Mouse (Mus musculus): ENCODE data around the gene Svbp.

Gene Svbp

DNA sequence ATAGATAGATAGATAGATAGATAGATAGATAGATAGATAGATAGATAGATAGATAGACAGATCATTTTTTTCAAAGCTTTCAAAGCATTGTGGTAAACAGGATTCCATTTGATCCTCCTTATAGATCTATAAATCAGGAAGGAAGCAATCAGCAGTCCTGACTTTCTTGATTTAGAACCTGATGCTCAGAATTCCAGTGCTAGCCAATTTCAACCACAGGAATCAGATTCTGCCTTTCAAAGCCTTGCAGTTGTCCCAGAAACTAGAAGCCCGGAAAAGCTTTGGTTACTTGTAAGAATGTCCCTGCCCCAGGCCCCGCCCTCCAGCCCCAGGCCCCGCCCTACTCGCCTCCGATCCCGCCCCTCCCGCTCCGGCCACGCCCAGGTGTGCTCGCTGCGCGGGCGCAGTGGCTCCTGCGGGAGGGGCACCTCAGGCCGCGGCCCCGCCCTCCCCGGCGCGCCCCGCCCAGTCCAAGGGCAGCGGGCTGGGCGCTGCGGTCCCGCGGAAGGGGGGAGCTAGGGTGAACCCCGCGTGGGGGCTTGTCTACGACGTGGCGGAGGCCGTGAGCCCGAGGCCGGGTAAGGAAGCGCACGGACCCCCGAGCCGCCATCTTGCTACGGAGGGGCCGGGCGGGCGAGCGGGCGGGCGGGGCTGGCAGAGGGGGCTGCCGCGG is at the start of gene Svbp:
Svbp (plus strand) TSS at position 398 of the 673 bp plus-strand sequence.
- peak; percentile 79 for DNase-seq (ENCODE audit: low read depth, low spot score)

DNA sequence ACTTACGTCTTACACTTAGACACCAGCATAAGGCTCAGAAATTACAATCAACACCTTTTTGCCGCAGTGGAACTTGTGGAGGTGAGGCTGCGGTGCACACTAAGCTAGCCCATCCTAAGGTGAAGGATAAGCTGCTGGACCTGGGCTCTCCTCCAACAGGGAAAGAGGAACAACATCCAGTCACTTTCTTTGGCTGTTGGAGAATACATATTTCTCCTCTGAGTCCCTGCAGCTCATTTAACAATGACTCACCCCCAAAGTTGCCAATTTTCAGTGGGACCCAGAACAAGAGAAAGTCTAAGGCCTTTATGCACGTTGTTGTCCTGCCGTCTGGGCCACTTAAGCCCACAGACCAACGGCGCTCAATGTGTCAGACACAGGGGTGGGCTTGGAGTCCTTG is 48.3 kb upstream of the Svbp start:
- DNase-seq (ENCODE audit: low read depth, low spot score), result no peak

DNA sequence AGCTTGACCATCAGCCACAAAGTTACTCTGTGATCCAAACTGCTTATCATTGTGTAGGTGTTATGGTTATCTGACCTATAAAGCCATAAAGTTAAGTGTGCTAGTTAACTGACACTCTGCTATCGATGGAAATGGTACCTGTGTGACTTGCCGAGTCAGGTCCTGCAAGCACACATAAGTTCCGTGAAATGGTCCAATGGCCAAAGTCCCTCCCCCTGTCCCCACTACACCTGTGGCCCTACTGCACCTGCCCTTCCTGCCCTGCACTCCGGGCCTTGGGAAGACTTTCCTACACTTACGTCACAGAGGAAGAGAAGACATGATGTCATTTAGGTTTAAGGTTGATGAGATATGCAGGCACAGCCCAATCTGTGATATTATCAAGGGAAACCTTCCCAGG is 47.8 kb upstream of the Svbp start:
- no peak for DNase-seq (ENCODE audit: low read depth, low spot score)

DNA sequence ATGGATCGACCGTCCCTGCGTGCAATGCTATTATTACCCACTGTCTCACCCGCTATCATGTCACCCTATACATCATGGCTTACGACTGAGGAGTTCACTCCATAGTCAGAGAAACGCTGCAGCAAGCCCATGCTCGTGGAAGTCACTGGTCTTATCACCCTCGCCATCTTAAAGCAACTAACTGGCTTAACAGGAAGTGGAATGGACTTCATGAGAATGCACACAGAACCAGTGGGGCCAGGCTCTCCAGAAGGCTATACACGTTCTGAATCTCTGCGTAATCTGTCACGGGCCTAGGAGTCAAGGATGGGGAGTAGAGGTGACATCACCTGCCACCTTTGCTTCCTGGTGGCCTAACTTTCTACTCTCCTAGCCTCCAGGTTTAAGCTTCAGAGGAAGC is 46.4 kb upstream of the Svbp start:
- DNase-seq (ENCODE audit: low read depth, low spot score), result no peak

DNA sequence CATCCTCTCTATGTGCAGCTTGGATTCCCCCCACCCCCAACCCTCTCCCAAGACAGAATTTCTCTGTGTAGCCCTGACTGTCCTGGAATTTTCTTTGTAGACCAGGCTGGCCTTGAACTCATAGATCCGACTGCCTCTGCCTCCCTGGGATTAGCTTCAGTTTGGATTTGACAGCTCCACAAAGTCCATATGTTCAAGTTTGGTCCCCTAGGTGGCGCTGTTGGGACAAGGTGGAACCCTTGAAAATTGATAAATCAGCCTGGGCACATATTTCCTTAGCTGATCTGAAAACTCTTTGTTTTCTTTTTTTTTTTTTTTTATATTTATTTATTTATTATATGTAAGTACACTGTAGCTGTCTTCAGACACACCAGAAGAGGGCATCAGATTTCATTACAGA is 37.9 kb upstream of the Svbp start:
- peak; percentile 46 for DNase-seq (ENCODE audit: low read depth, low spot score)

DNA sequence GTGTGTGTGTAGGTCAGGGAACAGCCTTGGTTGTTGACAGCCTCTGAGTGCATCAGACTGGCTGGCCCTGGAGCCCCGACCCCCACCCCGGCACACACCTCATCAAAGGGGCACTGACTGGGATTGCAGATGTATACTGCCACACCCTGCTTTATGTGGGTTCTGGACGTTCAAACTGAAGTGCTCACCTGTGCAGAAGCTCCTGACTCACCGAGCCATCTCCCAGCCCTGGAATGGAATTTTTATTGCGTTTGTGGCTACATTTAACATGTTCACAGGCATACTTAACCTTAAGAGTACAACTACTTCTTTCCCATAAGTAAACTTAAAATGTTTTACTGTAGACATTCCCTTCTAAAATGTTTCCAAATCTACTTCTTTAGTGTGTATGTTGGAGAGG is 37.2 kb upstream of the Svbp start:
- DNase-seq (ENCODE audit: low read depth, low spot score), result no peak

DNA sequence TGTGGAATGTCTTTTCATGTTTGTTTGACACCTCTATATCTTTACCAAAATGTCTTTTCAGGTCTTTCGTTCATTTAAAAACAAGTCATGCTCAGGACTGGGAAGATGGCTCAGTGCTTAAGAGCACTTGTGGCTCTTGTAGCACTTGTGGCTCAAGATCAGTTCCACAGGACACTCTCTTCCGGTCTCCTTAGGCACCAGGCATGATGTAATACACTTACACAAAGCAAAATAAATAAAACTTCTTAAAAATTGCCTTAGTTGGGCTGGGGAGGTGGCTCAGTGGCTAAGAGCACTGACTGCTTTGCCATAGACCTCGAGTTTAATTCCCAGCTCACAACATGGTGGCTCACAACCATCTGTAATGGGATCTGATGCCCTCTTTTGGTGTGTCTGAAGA is 33.7 kb upstream of the Svbp start:
- DNase-seq (ENCODE audit: low read depth, low spot score), result no peak

DNA sequence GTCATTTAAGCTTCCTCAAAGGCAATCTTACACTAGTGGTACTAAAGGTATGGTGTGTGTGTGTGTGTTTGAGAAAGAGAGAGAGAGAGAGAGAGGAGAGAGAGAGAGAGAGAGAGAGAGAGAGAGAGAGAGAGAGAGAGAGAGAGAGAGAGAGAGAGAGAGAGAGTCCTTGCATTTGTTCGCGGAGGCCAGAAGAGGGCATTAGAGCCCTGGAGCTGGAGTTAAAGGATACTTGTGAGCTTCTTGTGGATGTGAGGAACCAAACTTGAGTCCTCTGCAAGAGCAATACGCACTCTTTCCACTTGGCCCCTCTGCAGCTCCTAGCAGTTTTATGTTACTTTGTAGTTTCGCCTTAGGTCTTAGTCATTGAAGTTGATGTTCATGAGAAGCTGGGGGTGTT is 32.1 kb upstream of the Svbp start:
- DNase-seq (ENCODE audit: low read depth, low spot score), result no peak

DNA sequence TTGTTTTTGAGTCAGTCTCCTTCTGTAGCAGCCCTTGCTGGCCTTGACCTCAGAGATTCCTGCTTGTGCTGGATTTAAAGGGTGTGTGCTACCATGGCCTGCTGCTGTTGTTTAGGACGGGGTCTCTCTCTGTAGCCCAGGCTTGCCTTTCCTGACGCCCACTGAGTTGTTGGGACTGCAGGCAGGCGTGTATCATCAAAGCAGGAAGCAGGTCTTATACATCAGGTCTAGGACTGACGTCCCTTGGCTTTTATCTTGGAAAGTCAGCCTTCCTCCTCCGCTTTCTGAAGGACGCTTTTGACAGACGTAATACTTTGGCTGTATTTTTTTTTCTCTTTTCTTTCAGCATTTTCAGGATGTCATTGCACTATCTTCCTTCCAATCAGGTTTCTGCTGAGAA is 29.2 kb upstream of the Svbp start:
- DNase-seq (ENCODE audit: low read depth, low spot score), result no peak

DNA sequence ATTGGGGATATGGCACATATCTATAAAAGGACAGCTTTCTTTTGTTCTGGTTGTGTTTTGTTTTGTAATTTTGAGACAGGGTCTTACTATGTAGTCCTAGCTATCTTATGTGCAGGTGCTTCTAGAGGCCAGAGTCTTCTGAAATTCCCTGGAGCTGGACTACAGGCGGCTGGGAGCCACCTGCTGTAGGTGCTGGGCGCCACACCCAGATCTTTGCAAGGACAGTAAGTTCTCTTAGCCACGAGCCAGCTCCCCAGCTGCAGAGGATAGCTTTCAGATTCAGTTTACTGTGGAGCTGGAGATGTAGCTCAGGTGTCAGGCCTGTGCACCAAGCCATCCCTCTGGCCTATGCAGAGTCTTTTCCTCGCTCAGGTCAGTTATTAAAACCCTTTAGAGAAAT is 28.0 kb upstream of the Svbp start:
- no peak for DNase-seq (ENCODE audit: low read depth, low spot score)

DNA sequence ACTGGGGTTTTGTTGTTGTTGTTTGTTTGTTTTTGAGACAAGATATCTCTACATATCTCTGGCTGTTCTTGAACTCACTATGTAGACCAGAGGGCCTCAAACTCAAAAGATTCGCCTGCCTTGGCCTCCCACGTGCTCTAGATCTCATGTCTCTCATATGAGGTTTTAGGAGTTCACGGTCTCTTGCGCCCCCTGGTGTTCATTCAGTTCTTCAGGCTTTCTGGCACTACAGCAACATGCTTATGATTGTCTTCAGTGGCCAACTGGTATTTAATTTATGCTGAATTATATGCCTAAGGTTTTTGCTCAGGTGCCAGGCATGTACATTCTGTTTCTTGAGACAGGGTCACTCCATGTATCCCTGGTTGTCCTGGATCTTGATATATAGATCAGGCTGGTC is 27.4 kb upstream of the Svbp start:
- DNase-seq (ENCODE audit: low read depth, low spot score), result peak; percentile 77

DNA sequence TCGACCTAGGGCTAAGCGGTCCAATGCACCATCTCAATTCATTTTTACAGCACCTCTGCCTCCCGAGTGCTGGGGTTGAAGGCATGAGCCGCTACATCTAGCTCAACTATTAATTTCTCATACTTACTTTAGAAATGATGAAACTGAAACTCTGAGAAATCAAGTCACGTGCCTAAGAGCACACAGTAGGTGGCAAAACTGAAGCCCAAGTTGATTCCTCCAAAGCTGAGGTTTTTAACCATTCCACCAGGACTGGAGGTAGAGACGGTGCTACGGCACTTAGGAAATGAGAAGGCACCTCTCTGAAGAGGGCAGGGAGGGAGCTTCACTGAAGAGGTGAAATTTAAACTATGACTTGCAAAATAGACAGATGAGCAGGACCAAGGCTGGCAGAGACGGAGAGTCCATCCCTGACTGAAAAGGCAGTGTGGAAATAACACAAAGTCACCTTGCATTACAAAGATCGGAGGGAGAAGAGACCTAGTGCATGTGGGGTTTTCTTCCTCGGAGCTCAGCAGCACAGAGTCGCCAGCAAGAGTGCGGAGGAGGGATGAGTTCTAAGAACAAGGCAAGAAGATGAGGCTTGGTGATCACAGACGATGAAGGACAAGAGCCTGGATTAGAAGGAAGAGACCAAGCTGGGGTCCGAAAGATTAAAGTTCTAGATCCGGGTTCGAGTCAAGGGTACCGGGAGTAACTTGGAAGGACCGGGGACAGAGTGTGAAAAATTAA is 22.0 kb upstream of the Svbp start:
- DNase-seq (ENCODE audit: low read depth, low spot score), result no peak

DNA sequence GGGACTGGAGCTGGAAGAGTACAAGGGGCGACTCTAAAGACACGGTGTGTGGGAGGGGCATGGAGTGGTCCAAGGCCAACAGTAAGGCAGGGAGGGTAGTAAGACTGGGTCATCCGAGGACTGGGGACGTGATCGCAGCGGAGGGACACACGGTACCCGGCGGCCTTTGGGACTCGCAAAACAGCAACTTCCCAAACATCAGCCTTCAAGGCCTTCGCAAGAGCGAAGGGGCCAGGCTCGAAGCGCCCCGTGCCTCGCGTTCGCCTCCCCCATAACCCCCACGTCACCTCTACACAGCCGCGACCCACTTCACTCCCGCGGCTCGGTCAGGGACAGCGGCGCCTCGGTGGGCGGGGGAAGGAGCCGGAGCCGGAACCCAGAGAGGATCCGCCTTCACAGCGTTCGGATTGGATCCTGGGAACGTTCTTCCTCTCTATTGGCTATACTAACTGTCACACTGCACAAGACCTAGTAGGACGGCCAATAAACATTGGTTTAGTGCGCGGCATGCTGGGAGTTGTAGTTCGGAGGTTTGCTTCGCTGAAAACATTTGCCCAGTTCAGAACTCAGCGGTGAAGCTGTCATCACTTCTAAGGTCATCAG is 21.2 kb upstream of the Svbp start, which contains the start of gene Zfp691:
Zfp691 (minus strand) TSS at position 345 of the 603 bp plus-strand sequence.
- DNase-seq (ENCODE audit: low read depth, low spot score), result peak; percentile 97

DNA sequence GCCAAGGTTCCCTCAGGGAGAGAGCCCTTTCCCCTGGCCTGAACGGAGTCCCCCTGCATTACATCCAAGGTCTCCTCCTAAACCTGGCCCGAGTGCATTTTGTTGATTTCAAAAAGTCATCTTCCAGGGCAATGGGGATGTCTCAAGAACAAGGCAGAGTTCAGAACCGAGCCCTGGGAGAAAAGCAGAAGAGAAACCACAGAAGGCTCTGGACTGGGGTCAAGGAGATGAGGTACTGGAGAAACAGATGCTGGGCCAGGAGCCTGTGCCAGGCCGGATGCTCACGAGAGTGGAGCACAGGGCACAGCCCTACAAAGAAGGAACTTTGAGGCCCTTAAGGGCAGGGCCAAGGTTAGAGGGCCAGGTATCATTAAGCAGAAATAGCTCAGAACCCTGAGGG is 17.4 kb upstream of the Svbp start:
- DNase-seq (ENCODE audit: low read depth, low spot score), result no peak

DNA sequence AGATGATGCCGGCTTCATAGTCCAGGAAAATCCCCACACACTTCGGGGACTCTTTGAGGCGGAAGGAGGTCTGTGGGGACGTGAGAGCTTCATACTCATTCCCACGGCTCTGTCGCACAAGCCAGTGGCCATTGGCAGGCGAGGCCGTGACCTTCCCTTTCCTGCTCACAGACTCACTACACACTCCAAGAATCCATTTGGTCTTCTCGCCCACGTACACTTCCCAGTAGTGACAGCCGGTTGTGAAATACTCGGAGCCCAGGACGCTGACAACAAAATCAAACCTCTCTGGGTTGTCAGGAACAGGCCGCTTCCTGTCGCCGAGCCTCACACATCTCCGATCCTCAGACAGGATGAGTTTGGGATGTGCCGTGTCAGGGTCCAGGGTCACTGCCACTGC is 16.8 kb upstream of the Svbp start:
- DNase-seq (ENCODE audit: low read depth, low spot score), result no peak

DNA sequence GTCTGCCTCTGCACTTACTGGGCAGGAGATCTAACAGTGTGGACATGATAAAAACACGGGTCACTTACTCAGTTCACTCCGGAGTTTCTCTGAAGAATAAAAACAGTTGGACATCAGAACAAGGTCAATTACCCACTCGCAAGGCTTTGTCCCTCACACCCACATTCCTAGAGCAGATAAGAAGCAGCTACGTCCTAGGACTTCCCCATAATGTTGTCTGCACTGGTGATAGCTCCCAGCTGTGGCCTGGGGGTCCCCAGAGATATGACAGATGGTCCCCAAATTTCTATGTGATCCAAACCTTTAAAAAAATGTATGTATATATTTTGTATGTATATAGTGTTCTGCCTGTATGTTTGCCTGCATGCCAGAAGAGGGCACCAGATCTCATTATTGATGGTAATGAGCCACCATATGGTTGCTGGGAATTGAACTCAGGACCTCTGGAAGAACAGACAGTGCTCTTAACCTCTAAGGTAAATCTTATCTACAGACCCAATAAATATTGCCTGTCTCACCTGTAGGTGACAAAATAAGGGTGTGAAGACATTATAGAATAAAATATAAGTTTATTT is 14.9 kb upstream of the Svbp start:
- DNase-seq (ENCODE audit: low read depth, low spot score), result no peak

DNA sequence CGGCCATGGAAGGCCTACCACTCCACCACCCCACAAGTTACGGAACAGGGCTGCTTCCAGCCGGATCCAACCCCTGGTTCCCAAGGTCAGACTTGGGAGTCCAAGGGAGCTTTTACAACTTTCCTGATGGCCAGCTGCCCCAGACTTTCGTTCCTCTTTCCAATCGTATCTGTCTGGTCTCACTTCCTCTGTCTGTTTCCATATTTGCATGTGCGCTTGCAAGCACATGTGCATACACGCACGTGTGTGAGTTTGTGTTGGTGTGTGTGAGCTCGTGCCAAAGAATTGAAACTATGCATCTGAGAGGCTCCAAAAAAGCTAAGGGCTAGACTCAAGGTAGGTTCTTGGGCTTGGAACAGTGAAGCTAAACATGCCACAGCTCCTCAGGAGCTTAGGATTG is 13.7 kb upstream of the Svbp start:
- no peak for DNase-seq (ENCODE audit: low read depth, low spot score)

DNA sequence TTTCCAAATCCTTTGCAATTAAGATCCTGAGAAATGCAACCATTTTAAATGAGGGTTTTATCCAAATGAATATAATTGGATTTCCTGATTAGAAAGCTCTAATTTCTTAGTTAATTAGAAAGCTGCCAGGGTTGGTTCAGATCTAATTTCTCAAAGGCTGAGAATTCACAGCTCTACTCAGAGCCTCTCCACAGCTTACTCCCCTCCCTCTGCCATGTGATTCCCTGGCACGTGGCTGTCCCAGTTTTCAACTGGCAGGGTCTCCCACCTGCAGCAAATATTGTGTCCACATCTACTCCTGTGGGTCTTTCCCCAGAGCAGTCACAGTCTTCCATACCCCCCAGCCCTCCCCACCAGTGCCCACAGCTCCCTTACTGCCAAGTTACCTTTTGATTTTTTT is 11.6 kb upstream of the Svbp start:
- DNase-seq (ENCODE audit: low read depth, low spot score), result no peak

DNA sequence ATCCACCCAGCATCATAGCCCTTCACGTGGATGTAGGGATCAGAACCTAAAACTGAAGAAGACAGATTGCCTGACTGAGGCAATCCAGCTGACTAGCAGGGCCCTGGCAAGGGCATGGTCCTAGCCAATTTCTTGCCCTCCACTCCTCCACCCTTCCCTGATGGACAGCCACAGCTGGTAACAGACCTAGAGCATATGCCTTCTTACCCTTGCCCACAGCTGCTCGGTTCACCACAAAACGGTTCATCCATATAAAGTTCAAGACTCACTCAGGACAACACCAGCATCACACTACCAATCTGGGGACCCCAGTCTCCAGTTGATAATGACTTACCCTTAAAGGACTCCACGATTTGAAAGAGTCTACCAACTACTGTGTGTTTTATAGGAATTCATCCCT is 9.3 kb upstream of the Svbp start:
- DNase-seq (ENCODE audit: low read depth, low spot score), result no peak

DNA sequence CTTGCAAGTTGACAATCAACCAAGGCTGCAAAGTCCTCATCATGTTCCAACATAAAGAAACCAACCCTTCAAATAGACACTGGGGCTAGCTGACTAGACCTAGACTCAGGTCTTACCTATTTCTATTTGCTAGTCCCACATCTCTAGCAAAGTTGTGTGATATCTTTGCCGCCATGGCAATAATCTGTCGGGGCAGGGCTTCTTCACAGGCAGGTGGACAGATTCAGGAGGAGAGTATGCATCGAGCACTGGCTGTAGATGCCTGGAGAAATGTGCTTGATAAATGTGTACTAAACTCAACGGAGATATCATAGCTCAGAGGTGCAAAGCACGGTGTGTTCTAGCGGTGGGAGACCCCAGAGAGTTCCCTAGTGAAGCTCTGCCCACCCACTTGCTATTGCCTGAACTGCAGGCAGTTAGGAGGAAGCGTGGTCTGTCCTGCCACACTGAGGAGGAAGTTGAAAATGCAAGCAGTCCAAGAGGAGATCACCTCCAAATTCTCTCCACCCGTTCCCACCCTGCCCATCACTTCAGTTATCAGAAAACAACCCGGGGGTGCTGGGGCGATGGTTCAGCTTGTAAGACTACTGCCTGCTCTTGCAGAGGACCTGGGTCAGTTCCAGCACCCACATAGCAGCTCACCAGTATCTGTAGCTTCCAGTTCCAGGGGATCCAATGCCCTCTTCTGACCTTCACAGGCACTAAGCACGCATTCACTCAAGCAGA is 6.9 kb upstream of the Svbp start:
- DNase-seq (ENCODE audit: low read depth, low spot score), result no peak

DNA sequence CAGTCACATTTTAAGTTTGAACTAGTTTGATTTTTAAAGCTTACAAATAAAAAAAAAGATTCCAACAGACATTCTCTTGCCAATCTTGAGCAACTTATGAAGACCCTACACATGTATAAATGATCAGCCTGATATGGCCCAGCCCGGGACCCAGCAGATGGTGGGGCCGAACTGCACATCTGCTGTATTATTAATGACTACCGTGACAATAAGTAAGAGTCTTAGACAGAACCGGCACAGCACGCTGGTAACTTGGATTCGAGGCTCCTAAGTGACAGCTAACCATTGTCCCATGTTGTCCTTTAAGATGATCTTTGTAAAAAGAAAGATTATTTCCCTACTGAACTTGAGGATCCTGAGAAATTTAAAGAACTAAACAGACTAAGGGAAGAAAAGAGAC is 5.7 kb upstream of the Svbp start:
- no peak for DNase-seq (ENCODE audit: low read depth, low spot score)

DNA sequence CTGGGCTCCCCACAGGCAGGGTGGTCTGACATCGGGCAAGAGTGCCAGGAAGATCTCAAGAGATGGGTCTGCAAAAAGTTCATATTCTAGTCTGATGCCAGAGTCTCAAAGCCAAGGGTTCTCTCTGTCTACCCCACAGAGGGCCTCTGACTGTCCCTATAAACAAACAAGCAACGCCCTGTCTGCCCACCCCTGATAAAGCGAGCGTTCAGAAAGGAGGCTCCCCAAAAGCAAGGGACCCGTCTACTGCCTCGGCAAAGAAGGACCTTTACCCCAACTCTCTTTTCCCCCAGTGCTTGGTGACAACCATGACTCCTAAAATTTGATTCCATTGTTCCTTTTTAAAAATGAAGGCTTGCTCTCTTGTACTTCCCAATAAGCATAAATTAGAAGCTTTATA is 5.2 kb upstream of the Svbp start, which contains the start of gene Ermap:
Ermap (minus strand) TSS at position 148 of the 400 bp plus-strand sequence.
- no peak for DNase-seq (ENCODE audit: low read depth, low spot score)

Data from forelimb bud, embryonic 11.5 days (tissue).